Mouse (Mus musculus) spleen, adult 2 months (tissue): ENCODE data around the gene Kcnd2.

ENCODE experiments used
- CTCF ChIP-seq: fragments of 200-500 bp; IDR thresholded peaks from 2 replicates; pipeline ENCODE4 v1.5.1; 2011; ENCODE audit warnings: mild to moderate bottlenecking, inconsistent platforms; ENCODE audit not compliant: insufficient read depth, insufficient read length, insufficient replicate concordance; ENCODE audit errors: extremely low read depth
- POLR2A ChIP-seq: fragments of 200-500 bp; IDR thresholded peaks from 2 replicates; pipeline ENCODE4 v1.6.1; 2011; ENCODE audit warnings: low read depth, low read length, inconsistent platforms

DNA sequence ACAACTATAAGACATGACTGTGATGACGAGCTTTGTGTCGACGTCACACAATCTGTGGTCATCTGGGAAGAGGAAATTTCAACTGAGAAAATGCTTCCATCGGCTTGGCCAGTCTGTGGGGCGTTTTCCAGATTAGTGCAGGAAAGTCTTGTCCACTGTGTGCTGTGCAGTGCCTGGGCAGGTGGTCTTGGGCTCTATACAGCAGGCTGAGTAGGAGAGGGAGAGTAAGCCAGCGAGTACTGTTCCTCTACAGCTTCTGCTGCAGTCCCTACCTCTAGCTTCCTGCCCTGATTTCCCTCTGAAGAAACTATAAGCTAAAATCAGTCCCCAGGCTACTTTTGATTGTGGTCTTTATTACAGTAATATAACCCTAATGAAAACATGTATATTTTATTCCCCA, 448.8 kb downstream of the Kcnd2 start:
- no peak for TF ChIP-seq POLR2A
- TF ChIP-seq CTCF, result no peak
